Mouse (Mus musculus) limb, embryonic 12.5 days (tissue): ENCODE data around the gene Kmt5b. TPM values are rescaled to one million over a fixed set of nuclear protein-coding genes. Genes with fewer than 3 reads are reported as not detected.

Source experiments
- ATAC-seq: fragments of 200-750 bp; cut with Nextera tagmentation; 2 replicates; pipeline ENCODE4 v1.8.0; 2017; ENCODE audit warnings: low read depth, moderate TSS enrichment; ENCODE audit not compliant: insufficient number of reproducible peaks, insufficient read depth, low FRiP score, low TSS enrichment
- H3K27ac ChIP-seq: fragments of 300-500 bp; sonication (generic); 2 replicates; pipeline ENCODE4 v1.5.1; 2016; ENCODE audit warnings: mild to moderate bottlenecking, moderate library complexity
- H3K27me3 ChIP-seq: fragments of 300-500 bp; sonication (generic); 2 replicates; pipeline ENCODE4 v1.6.1; 2016; ENCODE audit warnings: mild to moderate bottlenecking, moderate library complexity
- H3K36me3 ChIP-seq: fragments of 300-500 bp; sonication (generic); 2 replicates; pipeline ENCODE4 v1.6.1; 2016; ENCODE audit warnings: mild to moderate bottlenecking, moderate library complexity
- H3K4me1 ChIP-seq: fragments of 300-500 bp; sonication (generic); replicated peaks from 2 replicates; pipeline ENCODE4 v1.6.1; 2016
- H3K4me2 ChIP-seq: fragments of 300-500 bp; sonication (generic); 2 replicates; pipeline ENCODE4 v1.6.1; 2016; ENCODE audit warnings: mild to moderate bottlenecking, moderate library complexity
- H3K4me3 ChIP-seq: fragments of 300-500 bp; sonication (generic); replicated peaks from 2 replicates; pipeline ENCODE4 v1.5.1; 2016; ENCODE audit warnings: mild to moderate bottlenecking
- H3K9ac ChIP-seq: fragments of 300-500 bp; sonication (generic); replicated peaks from 2 replicates; pipeline ENCODE4 v1.6.1; 2016; ENCODE audit warnings: mild to moderate bottlenecking, moderate library complexity
- H3K9me3 ChIP-seq: fragments of 300-500 bp; sonication (generic); 2 replicates; pipeline ENCODE4 v1.6.1; 2016; ENCODE audit warnings: mild to moderate bottlenecking, moderate library complexity
- WGBS: fragments of 180-500 bp; shearing (Covaris S2); methylation state at CpG from one replicate; pipeline ENCODE4 v1.1.7; 2016; 5-methylcytosine and 5-hydroxymethylcytosine counted together
- polyA plus RNA-seq: library from polyadenylated mRNA; unstranded; fragments of >200 nt; fragmentation: Nextera tagmentation; extraction: Ambion mirVana; gene quantifications from 2 replicates; pipeline ENCODE4 v1.2.1, GENCODE M21; 2016

The Kmt5b gene
- polyA plus RNA-seq, 1 experiment from 2014 or later: 44.2 TPM

DNA sequence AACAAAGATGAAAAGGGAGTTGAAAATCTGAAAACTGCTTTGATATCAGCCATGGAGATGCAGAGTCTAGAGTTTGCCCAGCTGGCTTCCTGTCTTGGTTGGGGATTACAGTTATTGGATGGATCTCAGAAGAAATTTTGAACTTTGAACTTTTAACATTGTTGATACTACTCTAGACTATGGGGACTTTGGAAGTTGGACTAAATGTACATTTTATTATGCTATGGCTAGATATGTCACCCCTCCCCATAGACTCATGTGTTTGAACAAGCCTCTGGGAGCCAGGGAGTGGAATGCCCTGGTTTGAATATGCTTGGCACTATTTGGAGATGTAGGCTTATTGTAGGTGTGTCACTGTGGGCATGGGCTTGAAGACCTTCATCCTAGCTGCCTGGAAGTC, 57.8 kb downstream of the Kmt5b start:
- no peak overlapping the region for H3K9ac ChIP-seq
- H3K9me3 ChIP-seq: no peaks in the 10 kb centered on the region
- H3K4me3 ChIP-seq: no peak overlapping the region
- no peak overlapping the region for H3K4me2 ChIP-seq
- H3K27ac ChIP-seq: no peak overlapping the region
- no peaks in the 10 kb centered on the region for H3K4me1 ChIP-seq
- no peaks in the 10 kb centered on the region for H3K36me3 ChIP-seq
- no peak for ATAC-seq
- no peaks in the 10 kb centered on the region for H3K27me3 ChIP-seq

DNA sequence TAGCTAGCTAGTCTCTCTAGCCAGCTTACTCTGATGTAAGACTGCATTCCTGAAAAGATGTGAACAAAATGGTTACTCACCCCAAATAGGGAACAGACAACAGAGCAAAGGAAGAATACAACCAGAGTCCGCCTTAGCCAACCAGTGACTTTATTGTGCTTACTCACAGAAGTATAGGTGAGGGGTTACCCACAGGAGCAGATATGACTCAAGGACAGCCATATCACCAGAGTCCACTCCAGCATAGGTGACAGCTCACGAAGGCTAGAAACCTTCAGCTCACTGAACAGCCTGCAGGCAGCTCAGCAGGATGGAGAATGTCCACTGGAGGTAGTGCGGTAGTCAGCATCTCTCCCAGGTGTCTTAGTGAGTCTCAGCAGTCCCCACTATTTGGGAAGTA, 62.6 kb downstream of the Kmt5b start:
- Histone ChIP-seq H3K9ac (no peak overlapping the region), H3K27ac (no peak overlapping the region), H3K36me3 (no peaks in the 10 kb centered on the region), H3K27me3 (no peaks in the 10 kb centered on the region; the same call in 1 of the 2 replicates), H3K4me1 (no peaks in the 10 kb centered on the region), H3K4me3 (no peak overlapping the region), H3K4me2 (no peak overlapping the region), H3K9me3 (no peaks in the 10 kb centered on the region)
- WGBS: 88% methylated on average over 3 of the region's 3 CpGs
- no peak for ATAC-seq

DNA sequence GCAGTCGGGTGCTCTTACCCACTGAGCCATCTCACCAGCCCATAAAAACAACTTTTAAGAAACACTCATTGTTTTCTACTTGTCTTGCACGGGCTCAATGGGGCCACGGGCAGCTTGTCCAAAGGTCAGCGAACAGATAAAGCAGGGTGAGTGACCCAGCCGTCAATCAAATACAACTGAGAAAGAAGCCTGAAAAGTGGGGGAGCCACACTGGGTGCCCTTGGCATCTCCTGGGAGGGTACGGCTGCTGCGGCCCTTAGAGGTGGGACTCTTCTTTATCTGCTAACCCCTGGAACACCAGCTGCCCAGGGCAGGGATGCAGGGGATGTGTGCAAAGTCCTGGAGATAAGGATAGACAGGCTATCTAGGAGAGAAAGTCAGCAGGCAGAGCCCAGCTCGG, 64.5 kb downstream of the Kmt5b start:
- H3K4me2 ChIP-seq: no peak overlapping the region
- no peaks in the 10 kb centered on the region for H3K36me3 ChIP-seq
- no peaks in the 10 kb centered on the region; the same call in 1 of the 2 replicates for H3K27me3 ChIP-seq
- H3K27ac ChIP-seq: no peak overlapping the region
- no peak overlapping the region for H3K9ac ChIP-seq
- no peaks in the 10 kb centered on the region for H3K4me1 ChIP-seq
- H3K4me3 ChIP-seq: no peak overlapping the region
- H3K9me3 ChIP-seq: no peaks in the 10 kb centered on the region
- WGBS: 90% methylated on average over 8 of the region's 8 CpGs
- ATAC-seq: no peak

DNA sequence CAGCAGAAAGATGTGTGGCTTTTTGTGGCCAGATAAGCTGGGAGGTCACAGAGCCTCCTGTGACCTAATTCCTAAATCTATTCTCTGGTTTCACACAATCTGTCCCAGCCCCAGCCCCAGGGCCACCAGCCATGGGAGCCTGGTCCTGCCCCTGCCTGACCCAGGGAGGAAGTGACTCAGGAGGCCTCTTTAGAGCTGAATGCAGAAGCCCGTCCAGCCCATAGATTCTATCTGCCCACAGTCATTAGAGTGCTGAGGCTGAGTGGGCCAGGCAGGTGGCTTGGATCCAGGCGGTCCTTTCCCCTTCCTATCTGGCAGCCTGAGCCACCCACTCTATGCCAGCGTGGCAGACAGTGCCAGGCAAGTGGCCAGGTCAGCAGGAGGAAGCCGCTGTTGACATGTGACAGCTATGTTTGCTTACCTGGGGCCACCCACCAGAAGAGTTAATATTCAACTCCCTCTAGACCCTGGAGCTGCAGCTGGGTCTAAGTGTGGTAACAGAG, 65.7 kb downstream of the Kmt5b start:
- Histone ChIP-seq H3K27ac (no peak overlapping the region), H3K9me3 (no peaks in the 10 kb centered on the region), H3K9ac (no peak overlapping the region), H3K4me2 (no peak overlapping the region), H3K4me1 (no peaks in the 10 kb centered on the region), H3K4me3 (no peak overlapping the region), H3K36me3 (no peaks in the 10 kb centered on the region), H3K27me3 (no peaks in the 10 kb centered on the region; the same call in 1 of the 2 replicates)
- no peak for ATAC-seq
- WGBS: 75% methylated on average over 4 of the region's 4 CpGs

DNA sequence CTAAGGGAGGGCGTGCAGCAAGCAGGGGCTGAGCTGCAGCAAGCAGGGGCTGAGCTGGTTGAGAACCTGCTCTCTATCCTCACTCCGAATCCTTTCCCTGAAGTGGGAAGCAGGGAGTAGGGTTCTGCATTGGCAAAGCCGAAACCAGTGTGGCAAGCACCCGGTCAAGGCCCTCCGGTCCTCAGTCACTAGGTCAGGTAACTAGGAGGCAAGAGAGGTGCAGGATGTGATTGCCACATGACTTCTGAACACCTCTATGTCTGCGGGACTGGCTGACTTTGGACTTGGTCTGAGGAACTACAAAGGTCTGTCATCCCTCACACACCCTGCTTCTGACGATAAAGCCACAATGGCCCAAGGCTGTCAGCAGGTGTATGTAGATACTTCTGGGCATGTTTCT, 67.1 kb downstream of the Kmt5b start:
- H3K4me2 ChIP-seq: no peak overlapping the region
- no peaks in the 10 kb centered on the region; the same call in 1 of the 2 replicates for H3K27me3 ChIP-seq
- no peak overlapping the region for H3K27ac ChIP-seq
- H3K4me1 ChIP-seq: no peaks in the 10 kb centered on the region
- H3K4me3 ChIP-seq: no peak overlapping the region
- no peaks in the 10 kb centered on the region for H3K36me3 ChIP-seq
- ATAC-seq: no peak
- no peaks in the 10 kb centered on the region for H3K9me3 ChIP-seq
- no peak overlapping the region for H3K9ac ChIP-seq
- WGBS: 89% methylated on average over 7 of the region's 7 CpGs

DNA sequence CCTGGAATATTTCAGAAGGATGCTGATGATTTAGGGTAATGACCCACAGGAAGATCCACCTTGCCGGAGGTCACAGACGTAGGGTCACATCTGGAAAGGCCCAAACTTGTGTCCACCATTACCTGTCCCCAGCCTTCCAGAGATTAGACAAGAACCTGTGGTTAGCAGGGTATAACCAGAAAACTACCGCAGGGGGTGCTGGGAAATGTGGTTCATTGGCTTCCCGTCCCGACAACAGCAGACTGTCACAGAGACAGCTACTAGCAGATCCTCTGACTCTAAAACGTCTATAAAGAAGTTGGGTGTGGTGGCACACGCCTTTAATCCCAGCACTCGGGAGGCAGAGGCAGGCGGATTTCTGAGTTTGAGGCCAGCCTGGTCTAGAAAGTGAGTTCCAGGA, 69.6 kb downstream of the Kmt5b start:
- 86% methylated on average over 9 of the region's 9 CpGs for WGBS

DNA sequence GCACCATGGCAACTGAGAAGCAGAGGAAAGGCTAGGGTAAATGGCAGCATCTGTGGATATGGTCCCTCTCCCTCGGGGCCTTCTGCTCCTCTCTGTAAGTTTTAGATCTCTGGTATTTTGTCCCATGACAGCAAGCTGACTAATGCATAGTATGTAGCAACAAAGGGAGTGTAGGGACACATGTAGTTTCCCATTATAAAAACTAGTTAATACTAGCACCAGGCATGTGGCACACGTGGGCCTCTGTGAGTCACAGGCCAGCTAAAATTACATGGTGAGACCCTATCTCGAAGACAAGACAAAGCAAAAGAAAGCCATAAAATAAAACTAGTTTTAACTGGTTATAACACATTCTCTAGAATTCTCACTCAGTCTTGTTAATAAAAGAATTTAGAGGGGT, 71.7 kb downstream of the Kmt5b start:
- Histone ChIP-seq H3K36me3 (no peaks in the 10 kb centered on the region), H3K27me3 (peaks cover 6% of the 10 kb centered on the region; the same call in 1 of the 2 replicates), H3K4me1 (no peaks in the 10 kb centered on the region; the same call in 1 of the 2 replicates), H3K27ac (no peak overlapping the region), H3K9ac (no peak overlapping the region), H3K9me3 (no peaks in the 10 kb centered on the region), H3K4me3 (no peak overlapping the region), H3K4me2 (no peak overlapping the region)
- 78% methylated on average over 3 of the region's 3 CpGs for WGBS
- no peak for ATAC-seq

More for the DNA sequence above, 69.6 kb downstream of the Kmt5b start:
- H3K4me1 ChIP-seq: no peaks in the 10 kb centered on the region; the same call in 1 of the 2 replicates
- H3K9ac ChIP-seq: no peak overlapping the region
- H3K9me3 ChIP-seq: no peaks in the 10 kb centered on the region
- no peak for ATAC-seq
- no peaks in the 10 kb centered on the region; the same call in 1 of the 2 replicates for H3K27me3 ChIP-seq
- no peak overlapping the region for H3K27ac ChIP-seq
- no peak overlapping the region for H3K4me2 ChIP-seq
- no peaks in the 10 kb centered on the region for H3K36me3 ChIP-seq
- H3K4me3 ChIP-seq: no peak overlapping the region

DNA sequence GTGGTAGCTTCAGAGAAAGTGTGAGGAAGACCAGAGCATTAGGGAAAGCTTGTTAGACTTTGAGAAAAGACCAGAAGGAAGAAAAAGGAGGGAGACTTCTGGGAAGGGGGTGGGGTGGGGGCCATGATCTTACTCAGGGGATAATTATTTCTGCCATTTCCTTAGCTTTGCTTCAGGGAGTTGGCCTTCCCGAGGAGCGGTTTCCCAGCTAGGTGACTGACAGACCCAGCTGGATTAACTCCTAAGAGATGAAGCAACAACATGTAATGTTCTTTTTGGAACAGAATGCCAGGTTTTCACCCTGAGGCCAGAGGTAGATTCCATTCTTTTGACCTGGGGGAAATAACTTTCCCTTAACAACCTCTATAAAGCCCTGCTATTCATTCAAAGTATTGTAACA, 72.5 kb downstream of the Kmt5b start:
- no peak for ATAC-seq

DNA sequence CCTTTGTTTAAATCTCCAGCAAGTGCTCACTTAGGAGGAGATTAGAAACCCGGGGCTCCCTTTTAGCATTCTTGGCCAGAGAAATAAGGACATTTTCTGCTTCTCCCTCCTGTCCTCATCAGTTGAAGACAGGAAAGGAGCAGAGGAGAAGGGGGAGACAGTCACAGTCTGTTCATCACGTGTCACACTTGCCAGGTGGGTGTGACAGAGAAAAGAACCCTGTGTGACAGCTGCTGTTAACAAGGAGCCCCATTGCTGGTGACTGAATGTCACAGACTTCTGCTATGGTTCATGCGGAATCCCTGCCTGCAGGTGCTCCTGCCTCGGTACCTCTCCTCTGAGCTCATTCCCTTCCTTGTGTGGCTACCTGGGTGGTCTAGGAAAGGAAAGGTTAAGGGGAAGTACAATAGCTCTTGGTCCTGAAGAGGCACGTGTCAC, 73.0 kb downstream of the Kmt5b start:
- Histone ChIP-seq H3K9ac (no peak overlapping the region), H3K9me3 (no peaks in the 10 kb centered on the region), H3K4me1 (no peaks in the 10 kb centered on the region; the same call in 1 of the 2 replicates), H3K27me3 (0 out of 2 replicates have a peak, but pooled peaks cover 7% of the 10 kb centered on the region), H3K4me2 (no peak overlapping the region), H3K4me3 (no peak overlapping the region), H3K36me3 (no peaks in the 10 kb centered on the region), H3K27ac (no peak overlapping the region)
- no peak for ATAC-seq
- WGBS: 52% methylated on average over 5 of the region's 5 CpGs

More for the DNA sequence above, 72.5 kb downstream of the Kmt5b start:
- H3K4me2 ChIP-seq: no peak overlapping the region
- 0 out of 2 replicates have a peak, but pooled peaks cover 7% of the 10 kb centered on the region for H3K27me3 ChIP-seq
- 45% methylated on average over 2 of the region's 2 CpGs for WGBS
- H3K36me3 ChIP-seq: no peaks in the 10 kb centered on the region
- no peak overlapping the region for H3K9ac ChIP-seq
- H3K27ac ChIP-seq: no peak overlapping the region
- no peaks in the 10 kb centered on the region for H3K9me3 ChIP-seq
- no peaks in the 10 kb centered on the region; the same call in 1 of the 2 replicates for H3K4me1 ChIP-seq
- H3K4me3 ChIP-seq: no peak overlapping the region

DNA sequence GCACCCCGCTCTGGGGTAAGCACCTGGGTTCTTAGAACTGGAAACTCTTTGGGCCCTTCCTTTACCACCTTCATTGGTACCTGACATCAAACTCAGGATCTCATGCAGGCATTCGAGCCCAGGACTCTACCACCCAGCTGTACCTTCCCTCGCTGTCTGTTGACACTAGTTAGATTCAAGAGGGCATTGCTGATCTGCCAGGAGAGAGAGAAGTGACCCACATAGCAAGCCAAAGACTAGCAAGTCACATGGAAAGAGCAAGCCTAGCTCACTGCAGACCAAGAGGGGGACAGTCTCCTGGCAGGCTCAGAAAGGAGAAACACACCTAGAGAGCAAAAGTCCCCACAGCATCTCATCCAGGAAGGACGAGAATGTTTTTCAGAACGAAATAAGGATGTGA, 73.5 kb downstream of the Kmt5b start:
- WGBS: 86% methylated on average over 5 of the region's 5 CpGs
- Histone ChIP-seq H3K27ac (no peak overlapping the region), H3K27me3 (0 out of 2 replicates have a peak, but pooled peaks cover 7% of the 10 kb centered on the region), H3K9me3 (no peaks in the 10 kb centered on the region), H3K36me3 (no peaks in the 10 kb centered on the region), H3K4me1 (no peaks in the 10 kb centered on the region; the same call in 1 of the 2 replicates), H3K4me3 (no peak overlapping the region), H3K9ac (no peak overlapping the region), H3K4me2 (no peak overlapping the region)
- ATAC-seq: no peak

DNA sequence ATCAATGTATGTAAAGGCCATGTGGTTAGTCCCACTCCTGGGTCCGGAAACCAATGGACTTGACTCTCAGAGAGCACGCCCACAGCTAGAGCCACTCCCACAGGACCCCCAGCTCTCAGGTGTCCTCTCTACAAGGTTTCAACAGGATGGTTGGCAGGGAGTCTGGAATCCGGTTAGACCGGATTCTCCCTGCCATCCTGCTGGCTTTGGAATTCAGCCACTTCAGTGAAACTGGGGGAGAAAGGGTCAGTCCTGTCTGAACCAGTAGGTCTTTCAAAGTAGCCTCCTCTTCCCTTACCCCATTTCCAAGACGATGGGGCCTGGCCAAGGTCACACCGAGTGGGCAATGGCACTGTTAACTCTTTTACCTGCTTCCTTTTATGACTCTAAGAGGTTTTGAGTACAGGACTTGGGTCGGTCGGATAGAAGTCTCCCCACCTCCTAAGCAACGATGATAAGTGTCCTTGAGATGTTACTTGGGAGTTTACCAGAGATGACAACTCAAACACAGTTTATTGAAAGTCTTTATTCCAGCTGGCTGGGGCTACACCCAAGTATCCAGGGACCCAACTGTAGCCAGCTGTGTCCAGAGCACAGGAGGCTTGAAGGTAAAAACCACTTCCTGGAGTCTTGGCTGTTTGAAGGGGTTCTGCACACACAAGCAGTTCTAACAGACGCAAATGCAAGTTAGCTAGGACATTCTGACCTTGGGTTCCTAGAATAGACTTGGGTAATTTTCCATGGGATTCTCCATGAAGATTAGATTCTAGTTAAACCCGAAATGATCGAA, 75.3 kb downstream of the Kmt5b start:
- H3K27ac ChIP-seq: 0 out of 2 replicates have a peak overlapping the region, but pooled peaks have one; percentile 9
- no peak overlapping the region for H3K4me3 ChIP-seq
- no peak overlapping the region for H3K9ac ChIP-seq
- no peaks in the 10 kb centered on the region; the same call in 1 of the 2 replicates for H3K4me1 ChIP-seq
- H3K9me3 ChIP-seq: no peaks in the 10 kb centered on the region
- H3K27me3 ChIP-seq: peaks cover 9% of the 10 kb centered on the region; the same call in 1 of the 2 replicates
- no peaks in the 10 kb centered on the region for H3K36me3 ChIP-seq
- H3K4me2 ChIP-seq: no peak overlapping the region
- no peak for ATAC-seq
- WGBS: 48% methylated on average over 12 of the region's 12 CpGs
